Mouse (Mus musculus) stomach, embryonic 15.5 days (tissue): Measurements from ENCODE around the gene Topbp1. TPM values are rescaled to one million over a fixed set of nuclear protein-coding genes. Genes with fewer than 3 reads are reported as not detected.

Experiments used
- ATAC-seq: fragments of 200-750 bp; cut with Nextera tagmentation; 2 replicates; pipeline ENCODE4 v1.8.0; 2017; ENCODE audit warnings: low read depth, moderate number of reproducible peaks, moderate TSS enrichment; ENCODE audit not compliant: insufficient read depth, low FRiP score
- H3K27ac ChIP-seq: fragments of 300-500 bp; sonication (generic); 2 replicates; pipeline ENCODE4 v1.5.1; 2015; ENCODE audit warnings: mild to moderate bottlenecking, inconsistent platforms
- H3K27me3 ChIP-seq: fragments of 300-500 bp; sonication (generic); replicated peaks from 2 replicates; pipeline ENCODE4 v1.6.1; 2015; ENCODE audit warnings: inconsistent platforms
- H3K36me3 ChIP-seq: fragments of 300-500 bp; sonication (generic); 2 replicates; pipeline ENCODE4 v1.6.1; 2015; ENCODE audit warnings: inconsistent platforms
- H3K4me1 ChIP-seq: fragments of 300-500 bp; sonication (generic); 2 replicates; pipeline ENCODE4 v1.6.1; 2015; ENCODE audit warnings: inconsistent platforms
- H3K4me2 ChIP-seq: fragments of 300-500 bp; sonication (generic); 2 replicates; pipeline ENCODE4 v1.6.1; 2015; ENCODE audit warnings: mild to moderate bottlenecking, inconsistent platforms
- H3K4me3 ChIP-seq: fragments of 300-500 bp; sonication (generic); replicated peaks from 2 replicates; pipeline ENCODE4 v1.5.1; 2015; ENCODE audit warnings: inconsistent platforms
- H3K9ac ChIP-seq: fragments of 300-500 bp; sonication (generic); 2 replicates; pipeline ENCODE4 v1.6.1; 2015; ENCODE audit warnings: inconsistent platforms
- H3K9me3 ChIP-seq: fragments of 300-500 bp; sonication (generic); 2 replicates; pipeline ENCODE4 v1.6.1; 2016; ENCODE audit warnings: inconsistent platforms
- WGBS: fragments of 180-500 bp; shearing (Covaris S2); methylation state at CpG from one replicate; pipeline ENCODE4 v1.1.7; 2015; 5-methylcytosine and 5-hydroxymethylcytosine counted together
- polyA plus RNA-seq: library from polyadenylated mRNA; unstranded; fragments of >200 nt; fragmentation: Nextera tagmentation; extraction: Ambion mirVana; gene quantifications from 2 replicates; pipeline ENCODE4 v1.2.1, GENCODE M21; 2015

Gene Topbp1
- polyA plus RNA-seq, 1 experiment from 2014 or later, result 62.2 TPM

- Histone ChIP-seq H3K9ac (no peak overlapping the region), H3K4me3 (no peak overlapping the region), H3K27me3 (no peaks in the 10 kb centered on the region), H3K27ac (no peak overlapping the region), H3K4me1 (no peaks in the 10 kb centered on the region), H3K36me3 (peaks cover 33% of the 10 kb centered on the region), H3K9me3 (no peaks in the 10 kb centered on the region), H3K4me2 (no peak overlapping the region)
- ATAC-seq, result no peak
Observed at GRCm38 (mm10) chr9:103357893-103358292, 52.9 kb downstream of the Topbp1 start.

DNA sequence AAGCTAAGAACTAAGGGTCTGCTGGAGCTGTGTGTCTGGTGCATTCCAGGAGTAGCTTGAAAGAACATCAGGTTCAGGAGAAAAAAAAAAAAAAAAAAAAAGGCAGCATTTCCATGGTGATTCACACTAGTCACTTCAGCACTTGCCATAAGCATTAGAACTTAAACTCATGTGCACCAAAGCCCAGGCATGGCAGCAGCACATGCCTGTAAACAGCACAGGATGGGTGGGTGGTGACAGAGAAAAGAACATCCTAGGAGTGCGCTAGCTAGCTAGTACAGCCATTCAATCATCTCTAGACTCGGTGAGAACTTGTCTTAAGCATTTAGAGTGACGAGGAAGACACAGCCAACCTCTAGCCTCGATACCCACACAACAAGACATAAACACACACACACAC lies 53.5 kb downstream of the Topbp1 start:
- H3K4me1 ChIP-seq, result no peaks in the 10 kb centered on the region
- peaks cover 33% of the 10 kb centered on the region for H3K36me3 ChIP-seq
- ATAC-seq, result no peak
- no peak overlapping the region for H3K27ac ChIP-seq
- no peak overlapping the region for H3K9ac ChIP-seq
- WGBS, result 82% methylated on average over 4 of the region's 4 CpGs
- no peaks in the 10 kb centered on the region for H3K27me3 ChIP-seq
- H3K4me3 ChIP-seq, result no peak overlapping the region
- no peaks in the 10 kb centered on the region for H3K9me3 ChIP-seq
- no peak overlapping the region for H3K4me2 ChIP-seq

DNA sequence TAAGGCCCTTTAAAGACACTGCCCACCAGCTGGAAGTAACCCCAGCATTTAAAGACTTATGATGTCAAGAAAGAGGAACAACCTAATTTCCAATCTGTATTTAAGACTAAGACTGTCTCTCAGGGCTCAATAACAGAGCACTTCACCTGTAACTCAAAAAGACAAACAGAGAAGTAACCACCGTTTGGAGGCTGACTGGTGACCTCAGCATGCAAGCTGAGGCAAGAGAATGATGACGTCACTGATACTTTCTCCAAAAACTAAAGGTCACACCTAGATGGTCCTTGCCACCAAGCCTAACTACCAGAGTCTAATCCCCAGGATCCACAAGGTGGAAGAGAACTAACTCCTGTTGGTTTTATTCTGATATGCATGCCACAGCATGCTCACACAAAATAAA lies 55.6 kb downstream of the Topbp1 start:
- Histone ChIP-seq H3K9ac (no peak overlapping the region), H3K9me3 (no peaks in the 10 kb centered on the region), H3K4me2 (no peak overlapping the region), H3K4me1 (no peaks in the 10 kb centered on the region), H3K27me3 (no peaks in the 10 kb centered on the region), H3K36me3 (peaks cover 33% of the 10 kb centered on the region), H3K4me3 (no peak overlapping the region), H3K27ac (no peak overlapping the region)
- no peak for ATAC-seq
- 57% methylated on average over 2 of the region's 2 CpGs for WGBS

DNA sequence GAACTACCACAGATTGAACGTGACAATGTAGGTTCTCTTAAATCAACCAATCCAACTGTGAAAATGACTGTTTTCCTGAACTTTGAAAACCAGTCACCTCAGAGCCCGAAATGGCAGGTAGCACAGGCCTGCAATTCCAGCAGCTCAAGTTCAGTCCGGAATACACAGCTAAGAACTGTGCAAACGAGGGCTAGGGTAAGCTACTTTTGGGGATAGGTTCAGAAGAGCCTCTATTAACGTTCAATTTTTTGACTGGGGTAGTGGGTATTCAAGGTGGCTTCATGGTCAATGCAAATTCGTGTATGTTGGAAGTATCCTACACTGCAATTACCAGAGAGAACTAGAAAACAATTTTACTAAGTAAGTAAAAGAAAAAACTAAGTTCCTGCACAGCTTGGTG lies 58.1 kb downstream of the Topbp1 start:
- ATAC-seq, result no peak
- whole genome bisulfite sequencing, result 54% methylated on average over 6 of the region's 6 CpGs
- Histone ChIP-seq H3K27ac (no peak overlapping the region), H3K27me3 (no peaks in the 10 kb centered on the region), H3K4me2 (peak overlapping the region; percentile 76), H3K4me1 (peaks cover 7% of the 10 kb centered on the region), H3K36me3 (peaks cover 17% of the 10 kb centered on the region), H3K9me3 (no peaks in the 10 kb centered on the region), H3K9ac (no peak overlapping the region), H3K4me3 (peak overlapping the region; percentile 80)

GRCm38 (mm10) chr9:103363730-103364417 lies 58.9 kb downstream of the Topbp1 start:
- Histone ChIP-seq H3K4me3 (peak overlapping the region; percentile 80), H3K4me2 (peak overlapping the region; percentile 76), H3K9me3 (no peaks in the 10 kb centered on the region), H3K36me3 (peaks cover 11% of the 10 kb centered on the region; the same call in 1 of the 2 replicates), H3K27ac (peak overlapping the region; percentile 97; the same call in 1 of the 2 replicates), H3K4me1 (peaks cover 7% of the 10 kb centered on the region), H3K27me3 (no peaks in the 10 kb centered on the region), H3K9ac (peak overlapping the region; percentile 84; the same call in 1 of the 2 replicates)
- 2% methylated on average over 21 of the region's 21 CpGs for WGBS
- ATAC-seq, result no peak

- ATAC-seq, result peak; percentile 15
- peak overlapping the region; percentile 76 for H3K4me2 ChIP-seq
- peak overlapping the region; percentile 84 for H3K9ac ChIP-seq
- H3K27ac ChIP-seq, result peak overlapping the region; percentile 97
- H3K36me3 ChIP-seq, result 0 out of 2 replicates have a peak, but pooled peaks cover 3% of the 10 kb centered on the region
- peak overlapping the region; percentile 80 for H3K4me3 ChIP-seq
- no peaks in the 10 kb centered on the region for H3K9me3 ChIP-seq
- WGBS, result 3% methylated on average over 87 of the region's 94 CpGs
- H3K4me1 ChIP-seq, result peaks cover 7% of the 10 kb centered on the region
- no peaks in the 10 kb centered on the region for H3K27me3 ChIP-seq
Observed at GRCm38 (mm10) chr9:103364601-103365289, 59.7 kb downstream of the Topbp1 start.

- Histone ChIP-seq H3K9me3 (no peaks in the 10 kb centered on the region), H3K27me3 (no peaks in the 10 kb centered on the region), H3K27ac (peak within 1 kb of the TSS; percentile 97), H3K36me3 (no peaks in the 10 kb centered on the region), H3K9ac (peak within 1 kb of the TSS; percentile 84), H3K4me2 (peak within 1 kb of the TSS; percentile 76), H3K4me1 (peaks cover 7% of the 10 kb centered on the region), H3K4me3 (peak within 1 kb of the TSS; percentile 80)
- ATAC-seq, result peak; percentile 98
- WGBS, result 3% methylated on average over 75 of the region's 95 CpGs
Observed at GRCm38 (mm10) chr9:103365290-103366247, 60.6 kb downstream of the Topbp1 start, which contains the start of gene Cdv3. TSS of gene Cdv3 (minus strand) at chr9:103365840.

DNA sequence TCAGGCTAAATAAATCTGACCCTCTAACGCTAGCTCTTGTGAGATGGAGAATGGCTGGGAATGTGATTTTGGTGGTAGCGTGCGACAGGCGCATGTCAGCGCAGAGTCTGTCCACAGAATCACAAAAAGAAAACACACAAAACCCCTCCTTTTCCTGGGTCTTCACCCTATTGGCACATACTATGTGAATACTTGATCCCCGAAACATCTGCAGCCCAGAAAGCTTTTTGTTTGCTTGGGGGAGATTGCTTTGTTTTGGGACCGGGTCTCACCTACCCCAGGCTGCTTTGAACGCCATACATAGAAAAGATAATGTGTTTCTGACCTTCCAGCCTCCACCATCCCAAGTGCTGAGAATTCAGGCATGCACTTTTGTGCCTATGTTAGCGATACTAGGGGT lies 61.3 kb downstream of the Topbp1 start:
- 47% methylated on average over 9 of the region's 9 CpGs for WGBS

DNA sequence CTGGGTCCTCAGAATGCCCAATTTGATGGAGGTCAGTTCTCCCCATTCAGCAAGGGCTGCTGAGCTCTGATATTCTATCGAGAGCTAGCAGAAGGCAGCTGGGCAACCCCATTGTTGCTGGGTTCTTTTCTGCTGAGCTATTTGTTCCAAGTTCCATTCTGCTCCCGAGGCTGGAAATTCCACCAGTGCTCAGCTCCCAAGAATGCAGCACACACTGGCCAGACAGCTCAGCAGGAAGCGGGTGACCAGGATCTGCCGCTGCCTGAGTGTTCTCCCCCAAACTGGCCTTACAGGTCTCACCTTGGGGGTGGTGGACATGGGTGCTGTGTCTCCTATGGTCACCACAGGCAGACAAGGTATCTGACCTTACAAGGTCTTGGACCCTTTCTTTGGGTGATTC lies 64.9 kb downstream of the Topbp1 start:
- no peaks in the 10 kb centered on the region for H3K9me3 ChIP-seq
- H3K4me1 ChIP-seq, result peaks cover 7% of the 10 kb centered on the region
- no peaks in the 10 kb centered on the region for H3K27me3 ChIP-seq
- H3K4me3 ChIP-seq, result no peak overlapping the region
- H3K9ac ChIP-seq, result no peak overlapping the region
- WGBS, result 77% methylated on average over 4 of the region's 4 CpGs
- no peak overlapping the region for H3K27ac ChIP-seq
- H3K4me2 ChIP-seq, result no peak overlapping the region
- H3K36me3 ChIP-seq, result no peaks in the 10 kb centered on the region
- ATAC-seq, result no peak

More for the DNA sequence above, 61.3 kb downstream of the Topbp1 start:
- Histone ChIP-seq H3K4me3 (peak overlapping the region; percentile 35), H3K36me3 (no peaks in the 10 kb centered on the region), H3K27me3 (no peaks in the 10 kb centered on the region), H3K4me2 (peak overlapping the region; percentile 67), H3K9ac (no peak overlapping the region), H3K27ac (peak overlapping the region; percentile 69), H3K4me1 (peaks cover 7% of the 10 kb centered on the region), H3K9me3 (no peaks in the 10 kb centered on the region)
- ATAC-seq, result no peak

GRCm38 (mm10) chr9:103372271-103373010 lies 67.4 kb downstream of the Topbp1 start:
- no peaks in the 10 kb centered on the region for H3K4me1 ChIP-seq
- H3K4me2 ChIP-seq, result no peak overlapping the region
- H3K4me3 ChIP-seq, result no peak overlapping the region
- WGBS, result 68% methylated on average over 5 of the region's 5 CpGs
- H3K36me3 ChIP-seq, result no peaks in the 10 kb centered on the region
- no peaks in the 10 kb centered on the region for H3K9me3 ChIP-seq
- no peak overlapping the region for H3K27ac ChIP-seq
- no peaks in the 10 kb centered on the region for H3K27me3 ChIP-seq
- no peak overlapping the region for H3K9ac ChIP-seq
- no peak for ATAC-seq
